Mouse (Mus musculus): ENCODE results near the gene Rpl23. TPM values are rescaled to one million over a fixed set of nuclear protein-coding genes. Genes with fewer than 3 reads are reported as not detected.

Gene Rpl23
- polyA plus RNA-seq, 1 experiment, result 120 TPM

GRCm38 (mm10) chr11:97799994-97800690 lies 17.9 kb upstream of the Rpl23 start:
- TF ChIP-seq POLR2A (IDR thresholded peaks at IDR 0.05; ENCODE audit: control insufficient read depth, low read depth, low read length) (0 out of 2 replicates have a peak, but pooled peaks have one; percentile 11), CTCF (IDR thresholded peaks at IDR 0.05; ENCODE audit: control insufficient read depth, insufficient read depth, insufficient replicate concordance, low read depth, low read length) (no peak)
- H3K4me1 ChIP-seq (ENCODE audit: control insufficient read depth, insufficient read depth, low read length), result peaks cover 39% of the 10 kb centered on the region
- H3K27me3 ChIP-seq (ENCODE audit: control insufficient read depth, insufficient read depth, low read length), result 0 out of 2 replicates have a peak, but pooled peaks cover 3% of the 10 kb centered on the region

GRCm38 (mm10) chr11:97799146-97799993 lies 17.1 kb upstream of the Rpl23 start:
- 0 out of 2 replicates have a peak, but pooled peaks cover 3% of the 10 kb centered on the region for H3K27me3 ChIP-seq (ENCODE audit: control insufficient read depth, insufficient read depth, low read length)
- peak overlapping the region; percentile 90 for H3K27ac ChIP-seq (ENCODE audit: control insufficient read depth, insufficient read depth, low read depth, low read length)
- H3K4me3 ChIP-seq (ENCODE audit: control insufficient read depth, low read depth, low read length), result peak overlapping the region; percentile 89
- TF ChIP-seq CTCF (IDR thresholded peaks at IDR 0.05; ENCODE audit: control insufficient read depth, insufficient read depth, insufficient replicate concordance, low read depth, low read length), result no peak
- peak; percentile 73 for TF ChIP-seq POLR2A (IDR thresholded peaks at IDR 0.05; ENCODE audit: control insufficient read depth, low read depth, low read length)
- H3K4me1 ChIP-seq (ENCODE audit: control insufficient read depth, insufficient read depth, low read length), result peaks cover 35% of the 10 kb centered on the region
- H3K36me3 ChIP-seq (ENCODE audit: control insufficient read depth, insufficient read depth, low read length), result no peaks in the 10 kb centered on the region

More at GRCm38 (mm10) chr11:97799994-97800690, 17.9 kb upstream of the Rpl23 start:
- Histone ChIP-seq H3K4me3 (ENCODE audit: control insufficient read depth, low read depth, low read length) (peak overlapping the region; percentile 89), H3K27ac (ENCODE audit: control insufficient read depth, insufficient read depth, low read depth, low read length) (peak overlapping the region; percentile 90), H3K36me3 (ENCODE audit: control insufficient read depth, insufficient read depth, low read length) (no peaks in the 10 kb centered on the region)

GRCm38 (mm10) chr11:97798782-97799145 lies 16.5 kb upstream of the Rpl23 start, which contains the start of gene Lasp1:
Gene Lasp1, plus strand, starts transcription at chr11:97799000.
- Histone ChIP-seq H3K36me3 (ENCODE audit: control insufficient read depth, insufficient read depth, low read length) (no peaks in the 10 kb centered on the region), H3K27me3 (ENCODE audit: control insufficient read depth, insufficient read depth, low read length) (0 out of 2 replicates have a peak, but pooled peaks cover 3% of the 10 kb centered on the region), H3K4me1 (ENCODE audit: control insufficient read depth, insufficient read depth, low read length) (peaks cover 35% of the 10 kb centered on the region), H3K4me3 (ENCODE audit: control insufficient read depth, low read depth, low read length) (peak within 1 kb of the TSS; percentile 89), H3K27ac (ENCODE audit: control insufficient read depth, insufficient read depth, low read depth, low read length) (peak within 1 kb of the TSS; percentile 90)
- TF ChIP-seq POLR2A (IDR thresholded peaks at IDR 0.05; ENCODE audit: control insufficient read depth, low read depth, low read length) (no peak), CTCF (IDR thresholded peaks at IDR 0.05; ENCODE audit: control insufficient read depth, insufficient read depth, insufficient replicate concordance, low read depth, low read length) (no peak)

GRCm38 (mm10) chr11:97798083-97798435 lies 15.8 kb upstream of the Rpl23 start:
- TF ChIP-seq POLR2A (IDR thresholded peaks at IDR 0.05; ENCODE audit: control insufficient read depth, low read depth, low read length) (no peak), CTCF (IDR thresholded peaks at IDR 0.05; ENCODE audit: control insufficient read depth, insufficient read depth, insufficient replicate concordance, low read depth, low read length) (no peak)
- H3K27ac ChIP-seq (ENCODE audit: control insufficient read depth, insufficient read depth, low read depth, low read length), result no peak overlapping the region; the same call in 1 of the 2 replicates
- H3K27me3 ChIP-seq (ENCODE audit: control insufficient read depth, insufficient read depth, low read length), result 0 out of 2 replicates have a peak, but pooled peaks cover 3% of the 10 kb centered on the region
- H3K4me3 ChIP-seq (ENCODE audit: control insufficient read depth, low read depth, low read length), result no peak overlapping the region
- H3K36me3 ChIP-seq (ENCODE audit: control insufficient read depth, insufficient read depth, low read length), result no peaks in the 10 kb centered on the region
- peaks cover 35% of the 10 kb centered on the region for H3K4me1 ChIP-seq (ENCODE audit: control insufficient read depth, insufficient read depth, low read length)

GRCm38 (mm10) chr11:97797369-97798082 lies 15.3 kb upstream of the Rpl23 start:
- H3K4me3 ChIP-seq (ENCODE audit: control insufficient read depth, low read depth, low read length), result no peak overlapping the region
- no peaks in the 10 kb centered on the region for H3K36me3 ChIP-seq (ENCODE audit: control insufficient read depth, insufficient read depth, low read length)
- H3K4me1 ChIP-seq (ENCODE audit: control insufficient read depth, insufficient read depth, low read length), result peaks cover 35% of the 10 kb centered on the region
- H3K27ac ChIP-seq (ENCODE audit: control insufficient read depth, insufficient read depth, low read depth, low read length), result no peak overlapping the region; the same call in 1 of the 2 replicates
- TF ChIP-seq POLR2A (IDR thresholded peaks at IDR 0.05; ENCODE audit: control insufficient read depth, low read depth, low read length) (no peak), CTCF (IDR thresholded peaks at IDR 0.05; ENCODE audit: control insufficient read depth, insufficient read depth, insufficient replicate concordance, low read depth, low read length) (no peak)
- 0 out of 2 replicates have a peak, but pooled peaks cover 3% of the 10 kb centered on the region for H3K27me3 ChIP-seq (ENCODE audit: control insufficient read depth, insufficient read depth, low read length)

- no peak for TF ChIP-seq POLR2A (IDR thresholded peaks at IDR 0.05; ENCODE audit: control insufficient read depth, low read depth, low read length)
- no peak for TF ChIP-seq CTCF (IDR thresholded peaks at IDR 0.05; ENCODE audit: control insufficient read depth, insufficient read depth, insufficient replicate concordance, low read depth, low read length)
- Histone ChIP-seq H3K4me3 (ENCODE audit: control insufficient read depth, low read depth, low read length) (no peak overlapping the region), H3K36me3 (ENCODE audit: control insufficient read depth, insufficient read depth, low read length) (no peaks in the 10 kb centered on the region), H3K4me1 (ENCODE audit: control insufficient read depth, insufficient read depth, low read length) (peaks cover 34% of the 10 kb centered on the region), H3K27ac (ENCODE audit: control insufficient read depth, insufficient read depth, low read depth, low read length) (no peak overlapping the region), H3K27me3 (ENCODE audit: control insufficient read depth, insufficient read depth, low read length) (0 out of 2 replicates have a peak, but pooled peaks cover 3% of the 10 kb centered on the region)
These were observed 14.7 kb upstream of the Rpl23 start for GRCm38 (mm10) chr11:97796910-97797309.

Measured in testis, adult 2 months (tissue).